Mouse (Mus musculus) embryonic facial prominence, embryonic 10.5 days (tissue): ENCODE results near the gene Bcl6b. TPM values are rescaled to one million over a fixed set of nuclear protein-coding genes. Genes with fewer than 3 reads are reported as not detected.
A peak's percentile ranks its signal among the peaks of the same experiment; 100 is the strongest.

Experiments used
- DNase-seq: peaks from one replicate; pipeline ENCODE4 v3.0.0-alpha.2; 2017; ENCODE audit warnings: low spot score
- H3K27ac ChIP-seq: fragments of 300-500 bp; sonication (generic); replicated peaks from 2 replicates; pipeline ENCODE4 v1.5.1; 2016; ENCODE audit warnings: mild to moderate bottlenecking
- H3K27me3 ChIP-seq: fragments of 300-500 bp; sonication (generic); replicated peaks from 2 replicates; pipeline ENCODE4 v1.6.1; 2016; ENCODE audit warnings: low read depth, mild to moderate bottlenecking; ENCODE audit not compliant: poor library complexity, severe bottlenecking
- H3K36me3 ChIP-seq: fragments of 300-500 bp; sonication (generic); replicated peaks from 2 replicates; pipeline ENCODE4 v1.6.1; 2016; ENCODE audit warnings: mild to moderate bottlenecking, moderate library complexity
- H3K4me1 ChIP-seq: fragments of 300-500 bp; sonication (generic); 2 replicates; pipeline ENCODE4 v1.6.1; 2016
- H3K4me3 ChIP-seq: fragments of 300-500 bp; sonication (generic); 2 replicates; pipeline ENCODE4 v1.5.1; 2016; ENCODE audit warnings: mild to moderate bottlenecking, moderate library complexity
- H3K9me3 ChIP-seq: fragments of 300-500 bp; sonication (generic); 2 replicates; pipeline ENCODE4 v1.6.1; 2016; ENCODE audit warnings: mild to moderate bottlenecking
- WGBS: fragments of 180-500 bp; shearing (Covaris S2); methylation state at CpG from one replicate; pipeline ENCODE4 v1.1.7; 2016; 5-methylcytosine and 5-hydroxymethylcytosine counted together
- polyA plus RNA-seq: library from polyadenylated mRNA; unstranded; fragments of >200 nt; fragmentation: Nextera tagmentation; extraction: Ambion mirVana; gene quantifications from 2 replicates; pipeline ENCODE4 v1.2.1, GENCODE M21; 2016

Bcl6b gene
- polyA plus RNA-seq, 1 experiment from 2014 or later, result 7.2 TPM

DNA sequence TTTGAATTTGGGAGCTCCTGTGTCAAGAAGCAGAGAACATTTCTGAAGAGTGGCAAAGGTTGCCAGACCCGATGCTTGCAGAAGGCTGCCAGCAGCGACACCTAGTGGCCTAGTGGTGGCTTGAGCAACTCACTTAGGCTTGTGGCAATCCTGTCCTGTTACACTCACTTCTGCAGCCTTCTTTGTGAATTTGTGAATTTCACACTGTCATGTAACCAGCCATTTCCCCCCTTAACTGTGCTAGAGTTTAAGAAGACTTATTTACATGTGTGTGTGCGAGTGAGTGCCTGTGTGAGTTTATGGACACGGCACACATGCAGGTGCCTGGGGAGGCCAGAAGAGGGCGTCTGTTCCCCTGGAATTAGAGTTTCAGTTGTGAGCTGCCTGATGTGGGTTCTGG, 27.9 kb downstream of the Bcl6b start:
- 35% methylated on average over 5 of the region's 5 CpGs for WGBS

GRCm38 (mm10) chr11:70200036-70200608, 29.5 kb downstream of the Bcl6b start:
- H3K4me3 ChIP-seq, result no peak overlapping the region
- H3K9me3 ChIP-seq, result no peaks in the 10 kb centered on the region
- H3K27me3 ChIP-seq, result no peaks in the 10 kb centered on the region
- DNase-seq, result no peak
- WGBS, result 84% methylated on average over 5 of the region's 5 CpGs
- H3K36me3 ChIP-seq, result no peaks in the 10 kb centered on the region
- H3K27ac ChIP-seq, result no peak overlapping the region
- H3K4me1 ChIP-seq, result peaks cover 15% of the 10 kb centered on the region

More for the DNA sequence above, 27.9 kb downstream of the Bcl6b start:
- no peak overlapping the region for H3K4me3 ChIP-seq
- no peak overlapping the region for H3K27ac ChIP-seq
- 0 out of 2 replicates have a peak, but pooled peaks cover 11% of the 10 kb centered on the region for H3K27me3 ChIP-seq
- peaks cover 15% of the 10 kb centered on the region for H3K4me1 ChIP-seq
- no peaks in the 10 kb centered on the region for H3K9me3 ChIP-seq
- peak; percentile 85 for DNase-seq
- H3K36me3 ChIP-seq, result no peaks in the 10 kb centered on the region

GRCm38 (mm10) chr11:70199107-70199506, 30.5 kb downstream of the Bcl6b start:
- Histone ChIP-seq H3K4me3 (no peak overlapping the region), H3K4me1 (peaks cover 15% of the 10 kb centered on the region), H3K27me3 (no peaks in the 10 kb centered on the region), H3K9me3 (no peaks in the 10 kb centered on the region), H3K27ac (no peak overlapping the region), H3K36me3 (no peaks in the 10 kb centered on the region)
- 84% methylated on average over 8 of the region's 8 CpGs for whole genome bisulfite sequencing
- no peak for DNase-seq

- WGBS, result 89% methylated on average over 3 of the region's 3 CpGs
- no peak for DNase-seq
These were observed 31.3 kb downstream of the Bcl6b start for GRCm38 (mm10) chr11:70198332-70198731.

GRCm38 (mm10) chr11:70193354-70194285, 36.0 kb downstream of the Bcl6b start:
- Histone ChIP-seq H3K27ac (no peak overlapping the region), H3K36me3 (no peaks in the 10 kb centered on the region), H3K4me1 (no peaks in the 10 kb centered on the region), H3K4me3 (no peak overlapping the region), H3K9me3 (no peaks in the 10 kb centered on the region), H3K27me3 (no peaks in the 10 kb centered on the region)
- WGBS, result 65% methylated on average over 11 of the region's 11 CpGs
- DNase-seq, result no peak

More at GRCm38 (mm10) chr11:70198332-70198731, 31.3 kb downstream of the Bcl6b start:
- no peak overlapping the region for H3K4me3 ChIP-seq
- H3K4me1 ChIP-seq, result peaks cover 15% of the 10 kb centered on the region
- no peaks in the 10 kb centered on the region for H3K9me3 ChIP-seq
- no peaks in the 10 kb centered on the region for H3K36me3 ChIP-seq
- H3K27me3 ChIP-seq, result no peaks in the 10 kb centered on the region
- no peak overlapping the region for H3K27ac ChIP-seq

DNA sequence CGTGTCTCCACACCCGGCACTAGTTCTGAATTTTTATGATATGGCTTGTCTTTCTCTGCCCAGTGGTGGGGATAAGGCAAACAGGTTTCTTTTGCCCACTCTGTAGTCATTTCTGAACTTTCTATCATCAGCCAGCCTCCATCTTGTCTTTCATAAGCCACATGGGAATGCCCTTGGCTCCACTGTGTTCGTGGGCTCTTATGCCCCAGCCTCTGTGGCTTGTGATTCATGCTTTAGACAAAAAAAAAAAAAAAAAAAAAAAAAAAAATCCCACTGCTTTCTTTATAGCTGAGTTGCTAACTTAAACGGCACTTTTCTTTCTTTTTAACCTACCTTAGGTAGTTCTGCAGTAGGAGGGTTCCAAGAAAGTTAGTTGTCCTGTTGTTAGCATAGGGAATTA, 37.4 kb downstream of the Bcl6b start:
- H3K27ac ChIP-seq, result no peak overlapping the region
- 87% methylated on average over 4 of the region's 4 CpGs for WGBS
- no peak overlapping the region for H3K4me3 ChIP-seq
- H3K36me3 ChIP-seq, result no peaks in the 10 kb centered on the region
- no peaks in the 10 kb centered on the region for H3K27me3 ChIP-seq
- DNase-seq, result no peak
- no peaks in the 10 kb centered on the region for H3K4me1 ChIP-seq
- no peaks in the 10 kb centered on the region for H3K9me3 ChIP-seq

DNA sequence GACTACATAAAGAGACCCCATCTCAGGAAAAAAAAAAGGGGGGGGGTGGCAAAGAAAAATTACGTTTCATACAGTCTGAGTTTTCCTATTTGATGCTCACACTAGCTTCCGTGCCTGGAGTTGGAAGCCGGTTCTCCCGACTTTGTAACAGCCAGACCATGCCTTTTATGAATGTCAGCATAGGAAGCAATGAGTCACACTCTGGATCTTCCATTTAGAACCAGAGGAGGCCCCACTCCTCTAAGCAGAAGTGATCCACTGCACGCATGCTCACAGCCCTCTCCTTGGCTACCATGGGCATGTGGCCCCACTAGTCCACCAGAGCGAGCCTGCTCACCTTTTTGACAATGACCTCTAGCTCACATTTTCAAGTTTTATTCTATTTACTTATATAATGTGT, 38.4 kb downstream of the Bcl6b start:
- Histone ChIP-seq H3K36me3 (no peaks in the 10 kb centered on the region), H3K4me3 (no peak overlapping the region), H3K9me3 (no peaks in the 10 kb centered on the region), H3K27ac (no peak overlapping the region), H3K27me3 (no peaks in the 10 kb centered on the region), H3K4me1 (no peaks in the 10 kb centered on the region)
- no peak for DNase-seq
- WGBS, result 87% methylated on average over 6 of the region's 6 CpGs

DNA sequence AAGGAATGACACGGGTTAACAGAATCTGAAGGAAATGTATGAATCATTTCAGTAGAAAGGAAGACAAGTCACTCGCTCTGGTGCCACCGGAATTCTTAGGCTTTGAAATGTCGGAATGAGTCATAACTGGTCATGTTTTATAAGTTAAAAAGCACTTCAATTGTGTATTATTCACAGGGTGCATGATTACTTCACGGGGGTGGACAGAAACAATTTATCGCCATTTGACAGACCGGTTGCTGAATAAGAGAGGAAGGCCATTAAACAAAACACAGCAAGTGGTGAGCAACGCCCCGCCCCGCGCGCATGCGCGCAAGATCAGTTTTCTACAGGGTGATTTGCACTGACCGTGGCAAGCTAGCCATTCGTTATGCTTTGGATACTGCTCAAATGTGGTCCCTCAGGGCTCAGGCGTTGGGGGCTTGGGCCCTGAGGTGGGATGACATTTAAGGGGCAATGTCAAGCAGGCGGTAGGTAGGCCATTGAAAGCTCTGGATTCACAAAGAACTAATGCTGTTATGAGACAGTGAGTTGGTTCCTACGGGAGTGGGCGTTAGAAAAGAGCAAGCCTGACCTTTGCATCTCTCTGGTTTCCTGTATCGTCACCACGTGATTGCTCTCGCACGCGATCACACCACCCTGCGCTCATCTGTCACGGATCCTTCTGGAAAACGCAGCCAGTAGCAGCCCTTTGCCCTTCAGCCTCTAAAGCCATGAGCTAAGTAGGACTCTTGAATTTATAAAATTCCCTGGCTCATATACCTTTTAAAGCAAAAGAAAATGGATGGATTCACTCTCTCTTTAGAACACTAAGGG, 40.1 kb downstream of the Bcl6b start:
- 89% methylated on average over 28 of the region's 28 CpGs for WGBS
- H3K4me3 ChIP-seq, result no peak overlapping the region
- H3K4me1 ChIP-seq, result no peaks in the 10 kb centered on the region
- H3K36me3 ChIP-seq, result no peaks in the 10 kb centered on the region
- no peaks in the 10 kb centered on the region for H3K9me3 ChIP-seq
- no peak overlapping the region for H3K27ac ChIP-seq
- H3K27me3 ChIP-seq, result no peaks in the 10 kb centered on the region
- no peak for DNase-seq

- no peak for DNase-seq
These were observed 44.5 kb downstream of the Bcl6b start for GRCm38 (mm10) chr11:70185120-70185519.

GRCm38 (mm10) chr11:70180496-70180895, 49.1 kb downstream of the Bcl6b start:
- WGBS, result 95% methylated on average over 4 of the region's 4 CpGs
- H3K4me3 ChIP-seq, result no peak overlapping the region
- no peak overlapping the region for H3K27ac ChIP-seq
- no peaks in the 10 kb centered on the region for H3K27me3 ChIP-seq
- H3K36me3 ChIP-seq, result no peaks in the 10 kb centered on the region
- H3K9me3 ChIP-seq, result no peaks in the 10 kb centered on the region
- H3K4me1 ChIP-seq, result no peaks in the 10 kb centered on the region
- no peak for DNase-seq

More at GRCm38 (mm10) chr11:70185120-70185519, 44.5 kb downstream of the Bcl6b start:
- Histone ChIP-seq H3K27me3 (no peaks in the 10 kb centered on the region), H3K36me3 (no peaks in the 10 kb centered on the region), H3K4me3 (no peak overlapping the region), H3K9me3 (no peaks in the 10 kb centered on the region), H3K27ac (no peak overlapping the region), H3K4me1 (no peaks in the 10 kb centered on the region)
- 77% methylated on average over 7 of the region's 7 CpGs for WGBS

GRCm38 (mm10) chr11:70179401-70179800, 50.2 kb downstream of the Bcl6b start:
- Histone ChIP-seq H3K27me3 (no peaks in the 10 kb centered on the region), H3K27ac (no peak overlapping the region), H3K36me3 (no peaks in the 10 kb centered on the region), H3K4me3 (no peak overlapping the region), H3K4me1 (no peaks in the 10 kb centered on the region), H3K9me3 (no peaks in the 10 kb centered on the region)
- WGBS, result 39% methylated on average over 14 of the region's 14 CpGs
- DNase-seq, result peak; percentile 35

DNA sequence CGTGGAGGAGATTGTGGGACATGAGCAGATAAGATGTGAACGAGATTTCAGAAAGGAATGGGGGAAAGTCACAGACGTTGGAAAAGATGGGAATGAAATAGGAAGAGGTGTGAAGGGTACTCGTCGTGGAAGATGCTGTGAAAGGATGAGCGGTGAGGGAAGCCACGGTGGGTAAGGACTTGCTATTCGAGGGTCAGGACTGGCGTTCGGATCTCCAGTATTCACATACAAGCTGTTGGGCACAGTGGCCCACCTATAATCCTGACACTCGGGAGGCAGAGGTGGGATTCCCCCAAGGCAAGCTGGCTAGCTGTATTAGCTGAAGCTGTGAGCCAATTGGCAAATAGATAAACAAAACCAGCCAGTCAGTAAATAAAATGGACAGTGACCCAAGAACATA, 50.8 kb downstream of the Bcl6b start:
- no peaks in the 10 kb centered on the region for H3K36me3 ChIP-seq
- no peaks in the 10 kb centered on the region for H3K27me3 ChIP-seq
- H3K27ac ChIP-seq, result no peak overlapping the region
- 81% methylated on average over 11 of the region's 11 CpGs for WGBS
- H3K4me1 ChIP-seq, result no peaks in the 10 kb centered on the region
- no peaks in the 10 kb centered on the region for H3K9me3 ChIP-seq
- DNase-seq, result no peak
- H3K4me3 ChIP-seq, result no peak overlapping the region
